Mouse (Mus musculus) layer of hippocampus, adult 18-20 months (tissue): ENCODE measurements around the gene Tmem95. TPM values are rescaled to one million over a fixed set of nuclear protein-coding genes. Genes with fewer than 3 reads are reported as not detected.
"Not testable (repeated sequence)": the region's sequence is repeated elsewhere in the genome, so short reads cannot be mapped to it uniquely, and the experiment has no call there.

Experiments used
- DNase-seq, 2 experiments: peaks; one replicate each; pipeline ENCODE4 v3.0.0; 2022; ENCODE audit warnings: low spot score in 2 of 2
- total RNA-seq, 2 experiments: library from RNA; stranded (reverse); gene quantifications; 2 replicates each; pipeline ENCODE4 v1.2.3; 2021

The Tmem95 gene
- total RNA-seq, 2 experiments from 2014 or later = not detected

- peak; percentile 35 to 57 for DNase-seq
Measured at GRCm38 (mm10) chr11:69880853-69881603, 3.2 kb upstream of the Tmem95 start, which contains the start of gene Kctd11. TSS of gene Kctd11 (minus strand) at chr11:69881406.

GRCm38 (mm10) chr11:69880506-69880852 is 2.7 kb upstream of the Tmem95 start:
- peak in 1 of 2 experiments; percentile 44 for DNase-seq

GRCm38 (mm10) chr11:69879711-69880110 is 1.9 kb upstream of the Tmem95 start:
- no peak for DNase-seq

GRCm38 (mm10) chr11:69878952-69879351 is 1.1 kb upstream of the Tmem95 start:
- no peak for DNase-seq

- DNase-seq = no peak
Measured at GRCm38 (mm10) chr11:69878399-69878798, 581 bp upstream of the Tmem95 start.

- DNase-seq = peak; percentile 64 to 84
Measured at GRCm38 (mm10) chr11:69876867-69877266, 951 bp downstream of the Tmem95 start.

- peak; percentile 45 to 60 for DNase-seq
Measured at GRCm38 (mm10) chr11:69876186-69876585, 1.6 kb downstream of the Tmem95 start.

GRCm38 (mm10) chr11:69872451-69872850 is 5.4 kb downstream of the Tmem95 start:
- DNase-seq = no peak

- no peak for DNase-seq
Measured at GRCm38 (mm10) chr11:69871822-69872221, 6.0 kb downstream of the Tmem95 start.

GRCm38 (mm10) chr11:69870289-69871069 is 7.3 kb downstream of the Tmem95 start:
- DNase-seq = no peak

- DNase-seq = no peak
Measured at GRCm38 (mm10) chr11:69867335-69867734, 10.5 kb downstream of the Tmem95 start.

- no peak for DNase-seq
Measured at GRCm38 (mm10) chr11:69865561-69865960, 12.3 kb downstream of the Tmem95 start.

GRCm38 (mm10) chr11:69864138-69864860 is 13.5 kb downstream of the Tmem95 start:
- no peak for DNase-seq

GRCm38 (mm10) chr11:69863729-69864128 is 14.1 kb downstream of the Tmem95 start:
- not testable (repeated sequence) for DNase-seq

- DNase-seq = no peak
Measured at GRCm38 (mm10) chr11:69858113-69858998, 19.5 kb downstream of the Tmem95 start, which contains the start of gene Tnk1. TSS of gene Tnk1 (minus strand) at chr11:69858730.

GRCm38 (mm10) chr11:69855347-69855746 is 22.5 kb downstream of the Tmem95 start:
- DNase-seq = no peak

- DNase-seq = no peak
Measured at GRCm38 (mm10) chr11:69854680-69855079, 23.1 kb downstream of the Tmem95 start.

GRCm38 (mm10) chr11:69853994-69854393 is 23.8 kb downstream of the Tmem95 start:
- DNase-seq = no peak

- no peak for DNase-seq
Measured at GRCm38 (mm10) chr11:69850754-69851153, 27.1 kb downstream of the Tmem95 start.

- no peak for DNase-seq
Measured at GRCm38 (mm10) chr11:69849884-69850283, 27.9 kb downstream of the Tmem95 start.

GRCm38 (mm10) chr11:69849128-69849527 is 28.7 kb downstream of the Tmem95 start:
- no peak for DNase-seq
